Mouse (Mus musculus): ENCODE measurements around the gene Nr1h3. TPM values are rescaled to one million over a fixed set of nuclear protein-coding genes. Genes with fewer than 3 reads are reported as not detected.

Nr1h3 gene
- polyA plus RNA-seq (2012; rRNA removed; ENCODE audit: low replicate concordance): 135 and 138 TPM in 2 replicates

DNA sequence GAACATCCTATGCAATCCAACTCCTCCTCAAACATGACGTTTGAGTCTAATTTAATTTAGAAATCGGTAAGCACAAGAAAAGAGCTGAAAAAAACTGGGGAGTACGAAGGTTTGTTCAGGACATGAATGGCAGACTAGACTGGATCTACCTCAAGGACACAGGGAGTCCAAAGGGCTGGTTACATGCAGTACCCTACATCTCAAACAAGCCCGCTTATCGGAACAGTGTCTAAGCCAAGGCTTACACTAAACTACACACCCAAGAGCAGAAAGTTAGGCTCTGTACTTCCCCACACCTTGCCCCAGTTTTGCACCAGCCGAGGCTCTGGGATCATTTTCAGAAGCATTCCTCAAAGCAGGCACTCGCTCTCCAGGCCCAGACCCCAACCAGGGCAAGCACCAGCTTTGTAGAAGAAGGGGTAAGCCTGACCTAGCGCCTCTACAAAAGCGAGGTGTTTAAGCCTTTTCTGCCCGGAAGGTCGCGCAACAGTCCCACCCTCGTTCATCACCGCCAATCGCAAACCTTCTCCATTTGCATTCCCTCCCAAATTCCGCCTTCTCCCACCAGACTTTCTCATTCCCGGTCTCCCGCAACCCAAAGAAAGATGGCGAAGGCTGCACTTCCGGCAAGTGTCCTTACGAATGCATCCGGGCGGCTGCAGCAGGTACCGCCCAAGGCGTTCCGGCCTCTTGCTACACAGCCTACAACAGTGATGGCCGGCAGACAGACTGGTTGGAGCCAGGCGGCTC lies at the start of gene Nr1h3, which contains the start of gene Acp2:
TSS of gene Nr1h3 (minus strand) at position 613 of the 750 bp plus-strand sequence.
TSS of gene Acp2 (plus strand) at position 664 of the 750 bp plus-strand sequence.

DNA sequence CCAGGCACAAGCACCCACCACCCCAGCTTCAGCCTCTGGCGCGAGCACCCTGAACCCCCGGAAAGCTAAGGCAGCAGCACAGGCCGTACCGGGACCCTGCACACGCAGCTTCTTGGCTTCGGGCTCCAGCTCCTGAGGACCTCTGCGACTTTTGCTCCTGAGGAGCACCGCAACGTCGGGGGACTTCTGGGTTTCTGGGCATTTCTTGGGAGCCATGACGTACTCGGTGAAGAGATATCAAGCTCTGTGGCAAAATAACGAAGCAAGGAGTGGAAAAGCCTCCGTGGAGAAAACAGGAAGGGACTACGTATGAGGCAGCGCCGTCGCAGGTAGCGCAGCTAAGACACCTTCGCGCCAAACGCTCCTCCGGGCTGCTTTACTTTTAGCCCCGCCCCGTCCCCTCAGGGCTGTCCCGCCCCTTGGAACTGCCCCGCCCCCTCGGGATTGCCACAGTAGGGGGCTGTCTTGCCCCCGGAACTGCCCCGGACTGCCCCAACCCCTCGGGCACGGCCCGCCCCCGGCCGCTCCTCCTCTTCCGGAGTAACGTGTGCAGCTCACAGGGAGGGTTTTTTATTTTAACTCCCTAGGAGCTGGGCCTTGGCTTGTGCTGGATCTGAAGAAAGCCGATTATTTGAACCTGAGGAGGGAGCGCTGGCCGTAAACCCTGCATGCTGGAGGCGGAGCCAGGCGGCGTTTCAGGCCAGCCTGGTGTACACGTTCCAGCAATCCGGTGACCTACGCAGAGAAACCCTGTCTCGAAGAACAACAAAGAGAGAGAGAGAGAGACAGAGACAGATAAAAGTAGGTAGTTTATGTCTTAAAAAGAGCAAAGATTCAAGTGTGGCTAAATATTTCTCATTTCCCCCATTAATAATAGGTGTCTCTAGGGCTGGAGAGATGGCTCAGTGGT lies 34.2 kb upstream of the Nr1h3 start, which contains the start of gene Ddb2:
TSS of gene Ddb2 (minus strand) at position 382 of the 910 bp plus-strand sequence.

DNA sequence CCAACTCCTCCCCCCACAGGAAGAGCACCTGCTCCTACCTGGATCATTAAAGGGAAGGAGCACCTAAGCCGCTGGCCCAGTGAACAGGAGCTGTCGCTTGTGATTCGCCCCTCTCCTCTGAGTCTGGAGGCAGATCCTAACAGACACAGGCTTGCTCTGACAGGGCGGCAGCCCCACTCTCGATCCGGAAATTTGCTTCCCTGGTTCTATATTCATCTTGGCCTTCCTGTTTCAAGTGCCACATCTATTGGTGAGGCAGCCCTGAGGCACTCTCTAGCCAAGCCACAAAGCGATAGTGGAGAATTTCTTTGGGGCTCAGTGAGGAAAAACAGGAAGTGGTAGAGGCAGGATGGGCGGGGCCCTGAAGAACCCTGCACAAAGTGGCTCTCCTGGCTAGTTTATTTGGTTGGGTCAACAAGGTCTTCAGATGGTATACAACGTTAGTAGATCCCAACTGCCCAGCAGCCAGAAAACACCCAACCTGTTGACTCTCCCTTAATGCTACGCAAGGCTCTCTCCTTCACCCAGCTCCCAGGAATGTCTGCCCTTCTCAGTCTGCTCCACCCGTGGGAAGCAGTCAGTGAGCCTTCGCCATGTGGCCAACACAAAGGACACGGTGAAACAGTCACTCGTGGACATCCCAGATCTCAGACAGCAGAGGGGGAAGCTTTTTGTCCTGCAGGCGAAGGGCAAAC lies 18.8 kb downstream of the Nr1h3 start, which contains the start of gene Madd:
TSS of gene Madd (minus strand) at position 127 of the 695 bp plus-strand sequence.

Other genes starting within 250 kb of the Nr1h3 start
- gene Rapsn, start 167.2 kb downstream of the Nr1h3 start, polyA plus RNA-seq (2012; rRNA removed; ENCODE audit: low replicate concordance): 3.6 and 9.9 TPM in 2 replicates
- gene Psmc3, start 148.8 kb downstream of the Nr1h3 start, polyA plus RNA-seq (2012; rRNA removed; ENCODE audit: low replicate concordance): 47.3 and 73.2 TPM in 2 replicates
- 70.6 and 95.5 TPM in 2 replicates for gene Slc39a13, start 132.4 kb downstream of the Nr1h3 start, polyA plus RNA-seq (2012; rRNA removed; ENCODE audit: low replicate concordance)
- 79.3 and 90.0 TPM in 2 replicates for gene Spi1, start 120.4 kb downstream of the Nr1h3 start, polyA plus RNA-seq (2012; rRNA removed; ENCODE audit: low replicate concordance)
- gene Mybpc3, start 84.7 kb downstream of the Nr1h3 start, polyA plus RNA-seq (2012; rRNA removed; ENCODE audit: low replicate concordance): 0.19 and 0.27 TPM in 2 replicates
- 27.3 and 28.6 TPM in 2 replicates for gene Madd, start 19.0 kb downstream of the Nr1h3 start, polyA plus RNA-seq (2012; rRNA removed; ENCODE audit: low replicate concordance)
- gene Acp2, start 51 bp upstream of the Nr1h3 start, polyA plus RNA-seq (2012; rRNA removed; ENCODE audit: low replicate concordance): 31.3 and 41.3 TPM in 2 replicates
- gene Ddb2, start 34.1 kb upstream of the Nr1h3 start, polyA plus RNA-seq (2012; rRNA removed; ENCODE audit: low replicate concordance): 14.5 and 28.4 TPM in 2 replicates
- gene Pacsin3, start 53.1 kb upstream of the Nr1h3 start, polyA plus RNA-seq (2012; rRNA removed; ENCODE audit: low replicate concordance): 27.4 and 58.8 TPM in 2 replicates
- 35.7 and 52.3 TPM in 2 replicates for gene Arfgap2, start 62.1 kb upstream of the Nr1h3 start, polyA plus RNA-seq (2012; rRNA removed; ENCODE audit: low replicate concordance)
- 9.0 and 19.7 TPM in 2 replicates for gene 1110051M20Rik, start 241.9 kb upstream of the Nr1h3 start, polyA plus RNA-seq (2012; rRNA removed; ENCODE audit: low replicate concordance)

All from mammary gland, adult 2 months (tissue).